Mouse (Mus musculus) forebrain, embryonic 16.5 days (tissue): ENCODE results near the gene Tigd3. TPM values are rescaled to one million over a fixed set of nuclear protein-coding genes. Genes with fewer than 3 reads are reported as not detected.

Source experiments
- ATAC-seq: fragments of 200-750 bp; cut with Nextera tagmentation; 2 replicates; pipeline ENCODE4 v1.8.0; 2017; ENCODE audit warnings: mild to moderate bottlenecking, moderate library complexity
- H3K27ac ChIP-seq: fragments of 300-500 bp; sonication (generic); 2 replicates; pipeline ENCODE4 v1.5.1; 2014; ENCODE audit warnings: low read length, control low read depth
- H3K27me3 ChIP-seq: fragments of 300-500 bp; sonication (generic); replicated peaks from 2 replicates; pipeline ENCODE4 v1.6.1; 2014; ENCODE audit warnings: low read length; ENCODE audit not compliant: control insufficient read depth, insufficient read depth
- H3K36me3 ChIP-seq: fragments of 300-500 bp; sonication (generic); 2 replicates; pipeline ENCODE4 v1.6.1; 2014; ENCODE audit not compliant: control insufficient read depth, insufficient read depth
- H3K4me1 ChIP-seq: fragments of 300-500 bp; sonication (generic); replicated peaks from 2 replicates; pipeline ENCODE4 v1.6.1; 2014; ENCODE audit warnings: low read length; ENCODE audit not compliant: control insufficient read depth, insufficient read depth
- H3K4me2 ChIP-seq: fragments of 300-500 bp; sonication (generic); 2 replicates; pipeline ENCODE4 v1.6.1; 2014; ENCODE audit warnings: mild to moderate bottlenecking, low read length, control low read depth
- H3K4me3 ChIP-seq: fragments of 300-500 bp; sonication (generic); replicated peaks from 2 replicates; pipeline ENCODE4 v1.5.1; 2014; ENCODE audit warnings: mild to moderate bottlenecking, low read length, control low read depth
- H3K9ac ChIP-seq: fragments of 300-500 bp; sonication (generic); replicated peaks from 2 replicates; pipeline ENCODE4 v1.6.1; 2014; ENCODE audit warnings: low read depth, low read length, control low read depth
- H3K9me3 ChIP-seq: fragments of 300-500 bp; sonication (generic); 2 replicates; pipeline ENCODE4 v1.6.1; 2016; ENCODE audit warnings: low read length; ENCODE audit not compliant: control insufficient read depth
- WGBS: fragments of 180-500 bp; shearing (Covaris S2); extraction: QIAGEN DNeasy Blood & Tissue Kit; methylation state at CpG from one replicate; pipeline ENCODE4 v1.1.7; 2014; 5-methylcytosine and 5-hydroxymethylcytosine counted together
- polyA plus RNA-seq: library from polyadenylated mRNA; unstranded; fragments of >200 nt; fragmentation: Nextera tagmentation; extraction: Ambion mirVana; gene quantifications from 2 replicates; pipeline ENCODE4 v1.2.1, GENCODE M21; 2015

Gene Tigd3
- polyA plus RNA-seq, 1 experiment from 2014 or later = 13.7 TPM

GRCm38 (mm10) chr19:5935691-5936090 is 41.7 kb upstream of the Tigd3 start:
- Histone ChIP-seq H3K4me2 (no peak overlapping the region), H3K9ac (no peak overlapping the region), H3K4me3 (no peak overlapping the region), H3K4me1 (peaks cover 18% of the 10 kb centered on the region), H3K27me3 (no peaks in the 10 kb centered on the region), H3K36me3 (no peaks in the 10 kb centered on the region), H3K9me3 (no peaks in the 10 kb centered on the region), H3K27ac (no peak overlapping the region)
- 78% methylated on average over 5 of the region's 5 CpGs for WGBS
- no peak for ATAC-seq

GRCm38 (mm10) chr19:5935266-5935665 is 41.3 kb upstream of the Tigd3 start:
- ATAC-seq = no peak
- no peaks in the 10 kb centered on the region for H3K9me3 ChIP-seq
- H3K27me3 ChIP-seq = no peaks in the 10 kb centered on the region
- peaks cover 18% of the 10 kb centered on the region for H3K4me1 ChIP-seq
- 71% methylated on average over 3 of the region's 3 CpGs for WGBS
- H3K9ac ChIP-seq = no peak overlapping the region
- no peak overlapping the region for H3K4me3 ChIP-seq
- no peak overlapping the region for H3K4me2 ChIP-seq
- H3K36me3 ChIP-seq = no peaks in the 10 kb centered on the region
- H3K27ac ChIP-seq = no peak overlapping the region

- WGBS = 68% methylated on average over 14 of the region's 14 CpGs
- Histone ChIP-seq H3K4me1 (peaks cover 18% of the 10 kb centered on the region), H3K36me3 (no peaks in the 10 kb centered on the region), H3K9ac (no peak overlapping the region), H3K4me3 (no peak overlapping the region), H3K27ac (no peak overlapping the region), H3K9me3 (no peaks in the 10 kb centered on the region), H3K27me3 (0 out of 2 replicates have a peak, but pooled peaks cover 2% of the 10 kb centered on the region), H3K4me2 (no peak overlapping the region)
- ATAC-seq = no peak
Observed at GRCm38 (mm10) chr19:5929634-5930596, 36.0 kb upstream of the Tigd3 start.

- Histone ChIP-seq H3K9ac (no peak overlapping the region), H3K36me3 (no peaks in the 10 kb centered on the region), H3K4me2 (no peak overlapping the region), H3K27me3 (0 out of 2 replicates have a peak, but pooled peaks cover 2% of the 10 kb centered on the region), H3K27ac (no peak overlapping the region), H3K4me1 (peaks cover 22% of the 10 kb centered on the region), H3K4me3 (no peak overlapping the region), H3K9me3 (no peaks in the 10 kb centered on the region)
- no peak for ATAC-seq
- WGBS = 81% methylated on average over 3 of the region's 3 CpGs
Observed at GRCm38 (mm10) chr19:5928546-5928945, 34.6 kb upstream of the Tigd3 start.

- no peak overlapping the region for H3K4me3 ChIP-seq
- no peak overlapping the region for H3K27ac ChIP-seq
- no peaks in the 10 kb centered on the region for H3K36me3 ChIP-seq
- H3K4me1 ChIP-seq = peaks cover 23% of the 10 kb centered on the region
- no peak overlapping the region for H3K4me2 ChIP-seq
- H3K27me3 ChIP-seq = 0 out of 2 replicates have a peak, but pooled peaks cover 2% of the 10 kb centered on the region
- 81% methylated on average over 6 of the region's 6 CpGs for WGBS
- no peak overlapping the region for H3K9ac ChIP-seq
- no peak for ATAC-seq
- H3K9me3 ChIP-seq = no peaks in the 10 kb centered on the region
Observed at GRCm38 (mm10) chr19:5928104-5928503, 34.2 kb upstream of the Tigd3 start.

- WGBS = 76% methylated on average over 8 of the region's 8 CpGs
- 0 out of 2 replicates have a peak, but pooled peaks cover 2% of the 10 kb centered on the region for H3K27me3 ChIP-seq
- no peak for ATAC-seq
Observed at GRCm38 (mm10) chr19:5927532-5927931, 33.6 kb upstream of the Tigd3 start.

GRCm38 (mm10) chr19:5927026-5927425 is 33.1 kb upstream of the Tigd3 start:
- no peaks in the 10 kb centered on the region for H3K9me3 ChIP-seq
- no peak for ATAC-seq
- H3K27me3 ChIP-seq = 0 out of 2 replicates have a peak, but pooled peaks cover 2% of the 10 kb centered on the region
- 62% methylated on average over 11 of the region's 11 CpGs for WGBS
- peaks cover 23% of the 10 kb centered on the region for H3K4me1 ChIP-seq
- no peak overlapping the region for H3K9ac ChIP-seq
- H3K27ac ChIP-seq = no peak overlapping the region
- no peaks in the 10 kb centered on the region for H3K36me3 ChIP-seq
- H3K4me2 ChIP-seq = no peak overlapping the region
- H3K4me3 ChIP-seq = no peak overlapping the region

More at GRCm38 (mm10) chr19:5927532-5927931, 33.6 kb upstream of the Tigd3 start:
- Histone ChIP-seq H3K36me3 (no peaks in the 10 kb centered on the region), H3K9ac (no peak overlapping the region), H3K4me1 (peaks cover 23% of the 10 kb centered on the region), H3K9me3 (no peaks in the 10 kb centered on the region), H3K27ac (no peak overlapping the region), H3K4me2 (no peak overlapping the region), H3K4me3 (no peak overlapping the region)

- H3K4me1 ChIP-seq = peaks cover 28% of the 10 kb centered on the region
- no peak for ATAC-seq
- no peaks in the 10 kb centered on the region for H3K9me3 ChIP-seq
- H3K36me3 ChIP-seq = no peaks in the 10 kb centered on the region
- WGBS = 36% methylated on average over 11 of the region's 11 CpGs
- H3K4me3 ChIP-seq = peak overlapping the region; percentile 68
- H3K27me3 ChIP-seq = 0 out of 2 replicates have a peak, but pooled peaks cover 2% of the 10 kb centered on the region
- H3K4me2 ChIP-seq = peak overlapping the region; percentile 74
- peak overlapping the region; percentile 66 for H3K9ac ChIP-seq
- H3K27ac ChIP-seq = no peak overlapping the region
Observed at GRCm38 (mm10) chr19:5925311-5925855, 31.4 kb upstream of the Tigd3 start.

GRCm38 (mm10) chr19:5924713-5925093 is 30.8 kb upstream of the Tigd3 start, which contains the start of gene Cdc42ep2:
TSS of gene Cdc42ep2 (minus strand) at chr19:5924816.
- peak within 1 kb of the TSS; percentile 66 for H3K9ac ChIP-seq
- no peaks in the 10 kb centered on the region for H3K9me3 ChIP-seq
- peak within 1 kb of the TSS; percentile 60 for H3K27ac ChIP-seq
- peaks cover 23% of the 10 kb centered on the region for H3K4me1 ChIP-seq
- H3K4me2 ChIP-seq = peak within 1 kb of the TSS; percentile 74
- H3K4me3 ChIP-seq = peak within 1 kb of the TSS; percentile 68
- H3K27me3 ChIP-seq = 0 out of 2 replicates have a peak, but pooled peaks cover 2% of the 10 kb centered on the region
- WGBS = 0% methylated on average over 18 of the region's 18 CpGs
- H3K36me3 ChIP-seq = no peaks in the 10 kb centered on the region
- ATAC-seq = peak; percentile 96
